Mouse (Mus musculus) layer of hippocampus, postnatal 25 days (tissue): ENCODE data around the gene Klhdc8a. TPM values are rescaled to one million over a fixed set of nuclear protein-coding genes. Genes with fewer than 3 reads are reported as not detected.
A peak's percentile ranks its signal among the peaks of the same experiment; 100 is the strongest.

Experiments used
- DNase-seq, 2 experiments: peaks; one replicate each; pipeline ENCODE4 v3.0.0; 2022; ENCODE audit warnings: mixed read lengths in 2 of 2, low spot score in 1 of 2; ENCODE audit errors: extremely low spot score in 1 of 2
- total RNA-seq, 2 experiments: library from RNA; stranded (reverse); gene quantifications; 2 replicates each; pipeline ENCODE4 v1.2.3; 2021

Gene Klhdc8a
- total RNA-seq, 2 experiments from 2014 or later, result 4.2 to 4.6 TPM

DNA sequence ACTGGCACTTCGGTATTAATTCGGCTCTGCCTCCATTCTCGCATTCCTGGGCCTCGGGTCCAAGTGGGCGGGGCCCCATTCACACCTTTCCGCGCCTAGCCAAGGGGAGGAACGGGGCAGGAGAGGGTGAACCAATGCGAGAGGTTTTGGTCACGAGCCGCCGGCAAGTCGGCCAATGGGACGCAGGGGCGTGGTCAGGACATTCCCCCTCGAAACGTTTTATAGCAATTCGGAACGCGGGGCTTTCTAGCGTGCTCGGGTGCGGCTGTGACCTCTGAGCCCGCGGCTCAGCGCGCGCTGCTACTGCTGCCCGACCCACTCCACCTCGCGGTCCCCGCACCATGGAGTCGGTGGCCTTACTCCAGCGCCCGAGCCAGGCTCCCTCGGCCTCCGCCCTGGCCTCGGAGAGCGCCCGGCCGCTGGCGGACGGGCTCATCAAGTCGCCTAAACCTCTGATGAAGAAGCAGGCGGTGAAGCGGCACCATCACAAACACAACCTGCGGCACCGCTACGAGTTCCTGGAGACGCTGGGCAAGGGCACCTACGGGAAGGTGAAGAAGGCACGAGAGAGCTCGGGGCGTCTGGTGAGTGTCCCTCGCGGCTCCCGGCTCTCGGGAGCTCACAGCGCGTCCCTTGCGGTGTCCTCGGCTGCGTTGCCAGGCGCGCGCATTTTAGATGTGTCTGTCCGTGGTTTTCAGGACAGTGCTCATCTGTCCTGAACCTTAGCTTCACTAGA is 17.6 kb downstream of the Klhdc8a start, which contains the start of gene Nuak2:
Gene Nuak2, plus strand, starts transcription at position 238 of the 736 bp plus-strand sequence.
- peak; percentile 45 to 54 for DNase-seq

DNA sequence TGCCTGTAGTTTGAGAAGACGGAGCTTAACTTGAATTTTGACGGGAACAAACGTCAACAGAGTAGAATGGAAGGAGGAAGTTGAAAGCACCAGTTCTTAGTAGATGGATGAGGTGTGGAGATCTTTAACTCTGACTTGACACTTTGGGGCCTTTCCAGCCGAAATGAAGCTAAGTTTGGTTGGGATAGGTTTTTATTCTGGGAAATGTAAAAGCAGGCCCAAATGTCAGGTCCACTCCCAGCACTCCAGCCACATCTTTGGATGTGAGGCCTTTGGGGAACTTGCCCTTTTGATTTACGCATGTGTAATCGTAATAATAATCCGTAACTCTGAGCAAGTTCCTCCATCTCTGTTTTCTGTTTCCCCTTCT is 18.2 kb downstream of the Klhdc8a start:
- DNase-seq, result no peak

DNA sequence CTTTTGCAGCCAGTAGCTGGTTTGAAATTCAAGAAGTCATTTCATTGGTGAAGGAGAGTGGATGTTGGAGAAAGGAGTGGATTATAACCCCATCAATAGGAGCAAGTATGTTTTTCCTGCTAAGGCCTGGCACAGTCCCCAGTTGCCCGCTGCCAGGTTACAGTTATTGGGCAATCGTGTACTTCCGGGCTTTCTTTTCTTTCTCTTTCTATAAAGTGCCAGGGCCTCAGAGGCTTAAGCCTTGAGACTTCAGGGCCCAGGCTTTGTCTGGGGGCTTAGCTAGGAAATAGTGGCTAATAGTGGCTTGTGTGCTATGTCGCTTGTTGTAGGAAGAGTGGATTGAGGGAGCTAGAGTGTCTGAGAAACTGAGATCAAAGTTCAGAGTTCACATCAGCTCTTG is 19.0 kb downstream of the Klhdc8a start:
- DNase-seq, result no peak

DNA sequence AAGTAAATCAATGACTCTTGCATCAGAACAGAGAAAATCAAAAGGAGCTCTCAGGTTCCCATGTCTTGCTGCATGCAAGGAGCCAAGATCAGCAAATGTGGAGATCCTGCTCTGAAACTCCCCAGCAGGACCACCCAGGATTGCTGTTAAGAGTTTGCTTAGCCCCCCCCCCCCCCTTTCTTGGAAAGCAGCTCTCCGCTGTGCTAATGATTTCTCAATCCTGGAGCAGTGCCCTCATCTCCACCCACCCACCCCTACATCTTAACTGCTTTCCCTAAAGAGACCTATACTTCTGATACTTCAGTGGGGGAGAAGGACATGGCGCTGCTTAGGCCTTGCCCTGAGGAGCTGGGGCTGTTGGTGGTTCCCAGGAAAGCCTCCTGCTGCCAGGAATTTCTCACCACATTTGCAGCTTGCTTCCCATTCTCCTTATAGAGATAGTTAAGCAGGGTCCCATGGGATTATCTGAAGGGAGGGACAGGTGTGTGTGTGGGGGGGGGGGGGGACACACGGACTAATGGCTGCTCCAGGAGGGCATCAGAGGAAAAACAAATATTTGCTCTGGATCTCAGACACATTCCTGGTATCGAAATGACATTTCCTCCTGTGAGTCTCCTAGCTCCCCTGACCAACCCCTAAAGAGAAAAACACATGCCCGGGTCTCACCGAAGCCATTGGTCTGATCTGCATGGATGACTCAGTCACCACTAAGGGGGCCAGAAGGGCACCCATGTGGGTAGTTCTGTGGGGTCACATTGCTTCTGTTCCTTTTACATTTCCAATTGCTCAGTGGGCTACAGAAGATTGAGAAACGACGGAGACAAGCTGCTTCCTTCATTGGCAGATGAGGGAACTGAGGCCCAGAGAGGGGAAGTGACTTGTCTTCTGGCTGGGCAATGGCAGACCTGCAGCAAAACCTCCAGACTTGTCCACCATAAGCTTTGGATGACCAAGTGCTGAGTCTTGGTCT is 19.8 kb downstream of the Klhdc8a start:
- no peak for DNase-seq

DNA sequence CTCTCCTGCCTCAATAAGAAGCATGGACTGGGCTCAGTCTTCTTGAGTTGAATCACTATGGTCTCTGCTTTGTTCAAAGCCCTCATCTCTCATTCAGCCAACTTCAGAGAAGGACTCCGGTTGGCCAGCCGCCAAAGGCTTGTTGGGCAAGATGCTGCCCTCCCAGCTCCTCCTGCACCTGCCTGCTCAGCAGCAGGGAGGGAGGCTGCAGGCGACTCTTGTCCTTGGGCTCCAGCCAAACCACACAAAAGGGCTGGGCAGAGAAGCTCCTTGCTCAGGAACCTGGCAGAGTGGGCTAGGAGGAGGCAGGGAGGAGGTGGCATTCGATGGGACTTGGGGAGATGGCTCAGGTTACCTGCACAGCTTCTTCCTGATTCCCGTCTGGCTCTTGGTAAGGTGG is 20.8 kb downstream of the Klhdc8a start:
- DNase-seq, result no peak

DNA sequence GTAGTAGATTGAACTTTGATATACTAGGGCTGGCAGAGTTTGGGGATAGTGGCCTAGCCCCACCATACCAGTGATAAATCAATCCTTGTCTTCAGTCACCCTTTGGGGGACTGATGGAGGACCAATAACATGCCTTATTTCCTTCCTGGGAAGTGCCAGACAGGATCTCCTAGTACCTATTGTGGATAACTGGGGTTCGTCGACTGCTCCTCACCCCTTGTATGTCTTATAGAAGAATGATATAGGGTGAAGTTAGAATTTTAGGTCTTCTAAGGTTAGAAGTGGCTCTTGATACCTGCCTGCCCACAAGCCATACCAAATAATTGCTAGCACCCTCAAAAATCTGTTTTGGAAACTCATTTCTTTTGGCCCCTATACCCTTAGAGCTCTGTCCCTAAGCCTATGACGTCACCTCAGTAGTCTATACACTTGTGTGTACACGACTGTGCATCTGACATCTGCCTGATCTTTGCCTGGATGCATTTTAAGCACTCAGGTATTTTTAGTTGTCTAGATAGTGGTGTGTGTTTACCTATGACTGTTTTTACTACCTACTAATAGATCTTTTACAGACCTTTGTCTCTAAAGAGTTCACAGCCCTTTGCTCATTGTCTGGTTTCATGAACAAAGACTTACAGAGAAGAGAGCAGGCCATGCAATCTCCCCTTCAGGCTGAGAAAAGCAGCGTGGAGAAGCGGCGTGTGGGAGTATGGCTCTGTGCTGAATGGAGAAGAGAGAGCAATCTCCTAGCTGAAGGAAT is 23.6 kb downstream of the Klhdc8a start:
- no peak for DNase-seq

DNA sequence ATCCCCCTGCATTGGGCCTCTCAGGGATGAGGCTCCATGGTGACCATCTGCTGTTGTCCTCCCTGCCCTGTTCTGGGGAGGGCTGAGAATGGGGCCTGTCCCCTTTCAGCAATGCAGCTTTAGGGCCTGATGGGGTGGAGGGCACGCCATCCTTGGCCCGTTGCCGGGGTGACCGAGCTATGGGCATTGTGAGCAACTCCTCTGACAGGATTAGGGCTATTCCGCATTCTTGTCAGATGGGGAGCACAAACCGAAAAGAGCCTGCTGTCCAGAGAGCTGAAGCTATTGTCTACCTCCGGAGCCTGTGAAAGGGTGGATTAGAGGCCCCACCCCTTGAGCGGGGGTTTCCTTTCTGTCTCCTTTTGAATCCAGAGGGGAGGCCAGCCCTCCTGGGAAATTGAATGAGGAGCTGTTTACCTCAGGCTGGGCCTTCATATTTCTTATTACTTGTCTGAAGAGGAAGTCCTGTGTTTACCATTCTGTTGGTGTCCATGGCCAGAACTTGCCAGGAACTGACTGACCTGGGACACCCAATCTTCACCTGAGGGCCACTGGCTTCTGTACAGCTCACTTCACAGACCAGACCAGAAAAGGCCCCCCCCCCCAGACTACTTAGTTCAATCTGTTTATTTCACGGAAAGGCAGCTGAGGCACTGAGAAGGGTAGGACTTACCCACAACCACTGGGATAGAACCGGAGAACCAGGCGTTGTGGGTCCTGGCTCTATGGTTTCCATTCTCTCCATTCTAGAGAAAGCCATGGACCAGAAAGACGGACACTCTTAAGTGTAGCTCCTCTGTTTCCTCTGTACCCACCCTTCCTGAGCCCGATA is 24.5 kb downstream of the Klhdc8a start:
- no peak for DNase-seq

DNA sequence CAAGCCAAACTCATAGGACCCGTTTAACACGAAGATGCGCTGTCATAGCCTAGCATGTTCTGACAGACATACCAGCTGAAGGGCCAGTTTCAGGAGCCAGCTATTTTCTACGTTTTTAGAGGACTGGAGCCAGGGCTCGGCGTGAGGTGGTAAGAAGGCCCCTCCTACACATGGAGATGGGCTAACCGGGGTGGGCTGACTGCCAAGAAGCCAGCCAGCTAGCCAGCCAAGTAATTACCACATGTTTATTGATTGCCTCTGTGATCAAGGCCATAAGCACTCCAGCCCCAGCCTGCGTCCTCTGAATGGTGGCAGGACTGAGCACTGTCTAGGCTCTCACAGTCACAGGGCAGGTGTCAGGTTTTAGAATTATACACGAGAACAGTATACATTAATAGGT is 28.4 kb downstream of the Klhdc8a start:
- no peak for DNase-seq

DNA sequence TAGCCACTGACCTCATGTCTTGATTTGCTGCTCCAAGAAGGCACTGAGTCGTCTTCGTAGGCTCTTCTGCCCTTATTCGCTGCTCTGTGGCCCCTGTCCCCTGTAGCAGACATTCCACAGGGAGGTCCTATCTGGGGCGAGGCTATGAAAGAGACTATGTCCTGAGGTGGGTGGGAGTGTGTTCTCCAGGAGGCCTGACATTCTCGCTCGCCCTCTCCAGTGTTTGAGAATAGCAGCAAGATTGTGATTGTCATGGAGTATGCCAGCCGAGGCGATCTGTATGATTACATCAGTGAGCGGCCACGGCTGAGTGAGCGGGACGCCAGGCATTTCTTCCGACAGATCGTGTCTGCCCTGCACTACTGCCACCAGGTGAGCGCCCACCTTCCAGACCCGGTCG is 29.1 kb downstream of the Klhdc8a start:
- no peak for DNase-seq

DNA sequence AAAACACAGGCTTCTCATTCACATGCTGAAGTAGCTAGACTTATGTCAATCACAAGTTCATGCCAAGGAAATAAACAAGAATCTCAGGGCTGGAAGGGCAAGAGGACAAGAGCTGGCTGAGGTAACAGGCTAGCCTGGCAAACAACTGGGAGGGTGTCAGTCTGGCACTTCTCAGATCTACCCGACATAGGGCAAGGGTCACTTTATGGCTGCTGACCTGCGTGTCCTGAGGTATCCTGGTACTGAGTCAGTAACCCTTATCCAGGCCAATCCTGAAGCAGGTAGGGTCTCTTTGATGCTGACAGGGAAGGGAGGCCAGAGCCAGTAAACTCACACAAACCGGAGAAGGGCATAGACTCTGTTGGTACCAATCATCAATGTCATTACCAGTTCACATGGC is 30.1 kb downstream of the Klhdc8a start:
- DNase-seq, result no peak

DNA sequence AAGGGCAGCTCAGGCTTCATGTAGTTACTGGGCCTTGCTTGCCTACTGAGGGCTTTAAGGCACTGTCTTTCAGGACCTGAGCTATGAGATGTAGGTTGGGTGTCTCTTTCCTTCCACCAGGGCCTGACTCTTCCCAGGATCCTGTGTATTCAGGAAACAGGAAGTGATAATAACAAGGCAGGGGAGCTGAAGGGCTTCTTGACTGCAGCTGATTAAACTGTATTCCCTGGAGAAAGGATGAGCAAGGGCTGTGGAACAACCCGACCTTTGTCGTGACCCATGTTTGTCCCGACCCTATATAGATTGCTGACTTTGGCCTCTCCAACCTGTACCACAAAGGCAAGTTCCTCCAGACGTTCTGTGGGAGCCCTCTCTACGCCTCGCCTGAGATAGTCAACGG is 31.2 kb downstream of the Klhdc8a start:
- no peak for DNase-seq

DNA sequence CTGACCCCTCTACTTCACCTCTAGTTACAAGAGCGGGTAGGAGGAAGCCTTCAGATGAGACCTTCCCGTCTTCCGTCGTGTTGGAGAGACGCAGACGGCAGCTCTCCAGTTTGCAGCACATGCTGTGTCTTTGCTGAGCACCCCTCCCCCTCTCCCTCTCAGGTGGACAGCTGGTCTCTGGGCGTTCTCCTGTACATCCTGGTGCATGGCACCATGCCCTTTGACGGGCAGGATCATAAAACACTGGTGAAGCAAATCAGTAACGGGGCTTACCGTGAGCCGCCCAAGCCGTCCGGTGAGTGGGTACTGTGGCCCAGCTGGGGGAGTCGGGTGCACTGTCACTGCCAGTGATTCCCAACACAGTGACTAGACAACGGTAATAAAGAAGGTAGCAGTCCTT is 32.0 kb downstream of the Klhdc8a start:
- no peak for DNase-seq

DNA sequence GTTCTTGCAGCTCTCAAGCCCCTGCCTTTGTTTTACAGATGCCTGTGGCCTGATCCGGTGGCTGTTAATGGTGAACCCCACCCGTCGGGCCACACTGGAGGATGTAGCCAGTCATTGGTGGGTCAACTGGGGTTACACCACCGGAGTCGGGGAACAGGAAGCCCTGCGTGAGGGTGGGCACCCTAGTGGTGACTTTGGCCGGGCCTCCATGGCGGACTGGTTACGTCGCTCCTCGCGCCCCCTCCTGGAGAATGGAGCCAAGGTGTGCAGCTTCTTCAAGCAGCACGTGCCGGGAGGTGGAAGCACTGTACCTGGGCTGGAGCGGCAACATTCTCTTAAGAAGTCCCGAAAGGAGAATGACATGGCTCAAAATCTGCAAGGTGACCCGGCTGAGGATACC is 32.9 kb downstream of the Klhdc8a start:
- no peak for DNase-seq

DNA sequence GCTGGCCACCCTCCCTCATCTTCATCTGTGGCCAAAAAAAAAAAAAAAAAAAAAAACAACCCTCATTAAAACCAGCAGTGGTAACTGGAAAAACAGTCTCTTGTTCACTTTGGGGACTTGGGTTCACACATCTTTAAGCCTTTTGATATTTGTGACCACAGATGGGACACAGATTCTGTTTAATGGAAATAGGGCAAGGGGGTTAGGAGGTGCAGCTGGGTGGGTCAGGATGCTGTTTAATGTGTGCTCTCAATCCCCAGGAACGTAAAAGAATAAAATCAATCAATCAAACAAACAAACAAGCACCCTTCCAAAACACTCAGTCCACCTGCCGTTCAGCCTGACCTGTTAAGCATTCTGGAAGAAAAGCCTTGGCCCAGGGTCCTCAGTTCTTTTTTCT is 34.8 kb downstream of the Klhdc8a start:
- DNase-seq, result no peak

DNA sequence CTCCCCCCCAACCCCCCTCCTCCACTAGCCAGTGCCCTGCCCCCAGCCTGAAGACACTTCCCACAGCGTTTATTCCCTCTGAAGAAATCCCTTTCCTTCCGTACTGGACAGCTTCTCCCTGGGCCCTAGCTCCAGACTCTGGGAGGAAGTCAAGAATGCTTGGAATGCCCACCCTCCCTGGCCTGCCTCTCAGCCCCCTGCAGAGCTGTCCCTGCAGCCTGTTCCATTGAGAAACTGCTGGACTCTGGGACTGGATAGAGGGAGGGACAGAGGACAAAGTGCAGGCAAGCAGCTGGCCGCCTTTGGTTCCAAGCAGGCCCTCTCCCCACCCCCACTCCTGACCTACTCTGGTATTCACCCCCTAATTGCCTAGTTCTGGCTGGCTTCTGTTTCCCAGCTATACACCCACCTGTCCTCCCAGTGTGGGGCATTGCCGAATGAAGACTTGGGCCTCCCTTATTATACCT is 35.3 kb downstream of the Klhdc8a start:
- DNase-seq, result no peak

DNA sequence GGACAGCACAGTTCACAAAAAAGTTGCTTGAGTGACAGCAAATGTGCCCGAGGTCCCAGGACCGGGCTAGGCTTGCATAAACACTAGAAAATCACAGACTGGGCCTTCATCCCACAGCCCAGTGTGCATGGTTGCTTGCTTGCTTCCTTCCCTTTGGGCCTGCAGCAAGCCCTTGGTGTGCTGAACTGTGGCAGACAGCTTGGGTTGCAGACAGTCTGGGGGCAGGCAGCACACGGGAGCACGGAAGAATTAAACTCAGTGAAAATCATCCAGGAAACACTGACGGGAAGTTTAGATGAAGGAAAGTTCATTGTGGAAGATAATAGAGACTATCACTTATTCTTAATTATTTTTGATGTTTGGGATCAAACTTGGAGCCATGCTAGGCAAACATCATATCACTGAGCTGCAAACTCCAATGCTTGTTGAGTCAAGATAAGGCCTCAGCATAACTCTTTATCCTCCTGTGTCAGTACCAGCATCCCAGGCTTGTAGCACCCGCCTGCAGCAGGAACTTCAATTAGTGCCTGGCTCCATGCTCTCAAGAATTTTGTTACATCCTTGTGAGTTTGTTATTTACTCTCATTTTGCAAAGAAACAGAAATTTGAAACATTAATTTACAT is 35.9 kb downstream of the Klhdc8a start:
- DNase-seq, result no peak

DNA sequence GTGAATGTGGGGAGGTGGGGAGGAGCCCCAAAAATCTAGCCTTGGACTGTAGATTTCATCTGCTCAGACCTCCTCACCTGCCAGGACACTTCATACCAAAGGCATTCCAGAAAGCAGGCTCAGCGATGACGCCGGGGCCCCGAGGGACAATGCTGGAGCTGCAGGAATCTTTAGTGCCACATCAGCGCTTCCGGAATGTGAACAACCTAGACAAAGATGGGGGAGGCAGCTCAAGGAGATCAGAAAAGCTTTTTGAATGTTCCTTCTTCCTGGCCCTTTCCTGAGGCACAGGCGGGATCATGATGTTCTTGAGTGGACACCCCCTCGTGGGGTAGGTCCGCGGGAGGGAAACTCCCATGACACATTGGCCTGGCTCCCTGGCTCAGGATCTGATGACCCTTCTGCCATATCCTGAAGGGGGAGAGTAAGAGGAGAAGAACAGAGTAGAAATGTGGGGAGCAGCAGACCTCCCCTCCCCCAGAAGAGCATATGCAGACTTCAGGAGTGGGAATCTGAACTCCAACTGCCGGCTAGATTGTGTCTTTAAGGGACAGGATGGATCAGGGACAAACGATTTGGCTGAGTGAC is 37.0 kb downstream of the Klhdc8a start:
- no peak for DNase-seq

DNA sequence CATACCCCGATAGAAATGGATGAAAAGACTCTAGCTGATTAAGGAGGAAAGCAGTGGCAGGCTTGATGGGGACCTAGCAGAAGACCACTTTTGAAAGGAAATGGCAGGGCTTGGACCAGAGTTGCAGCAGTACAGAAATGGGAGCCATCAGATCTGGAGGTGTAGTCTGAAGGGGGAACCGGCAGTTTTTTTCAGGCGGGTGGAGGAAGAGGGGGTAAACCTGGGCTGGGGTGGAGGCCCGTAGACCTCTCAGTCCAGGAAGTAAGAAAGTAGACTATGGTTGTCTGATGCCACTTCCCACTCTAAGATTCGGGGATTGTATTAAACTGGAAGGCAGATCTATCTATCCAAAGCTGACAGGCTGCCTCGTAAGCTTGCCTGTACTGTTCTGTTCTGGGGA is 38.5 kb downstream of the Klhdc8a start:
- DNase-seq, result no peak

DNA sequence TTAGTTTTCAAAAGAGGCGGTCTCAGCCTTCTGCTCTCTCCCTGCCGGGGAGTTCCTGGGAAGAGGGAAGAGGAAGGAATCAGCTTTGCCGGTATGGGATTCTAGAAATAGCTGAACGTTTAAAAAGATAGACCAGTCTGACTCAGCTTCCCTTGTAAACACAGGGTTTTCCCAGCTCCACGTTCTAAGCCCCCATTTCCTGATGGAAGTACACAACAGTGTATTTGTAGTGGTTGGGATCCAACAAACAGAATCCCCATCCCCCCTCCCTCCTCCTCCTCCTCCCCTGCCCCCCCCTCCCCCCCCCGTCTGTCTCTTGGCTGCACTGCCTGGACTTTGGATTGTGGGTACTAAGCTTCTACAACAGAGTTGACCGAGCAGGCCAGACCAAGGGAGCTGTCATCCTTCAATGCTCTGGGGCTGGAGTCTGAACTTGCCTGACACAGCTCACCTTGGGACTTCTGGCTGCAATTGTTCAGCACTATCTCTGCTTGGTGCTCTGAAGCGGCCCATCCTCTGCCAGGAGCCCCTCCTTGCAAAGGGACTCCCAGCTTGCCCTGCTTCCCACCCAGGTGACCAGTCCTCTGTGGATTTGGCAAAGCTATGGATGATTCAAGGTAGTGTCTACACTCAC is 39.7 kb downstream of the Klhdc8a start:
- no peak for DNase-seq
